9 mouse cellular contexts compared by ENCODE assay signal in genomic region chr9:56864832-56865231, GRCm38 (mm10). TPM values are rescaled to one million over a fixed set of nuclear protein-coding genes. Genes with fewer than 3 reads are reported as not detected.
A peak's percentile ranks its signal among the peaks of the same experiment; 100 is the strongest.
DNase-seq lines count a peak whose midpoint lies in the region; ATAC-seq lines count a peak whose summit lies in the region.
"Had no signal": no experiment of that assay in that cellular context is flagged by ENCODE, and none has a peak within 500 bp of the region (broad histone marks: within the 10 kb centered on the region; RNA-seq: fewer than 3 reads in every experiment).

Cspg4 (plus strand) TSS chr9:56865033.

- DNase-seq in layer of hippocampus, adult 18-20 months (ENCODE audit: low spot score in 2 of 2) = no peak
- no peak for DNase-seq in layer of hippocampus, adult 9-11 months
- DNase-seq in gastrocnemius, postnatal 10 days = peak; percentile 76
- DNase-seq in hindbrain, embryonic 14.5 days (ENCODE audit: low spot score) = no peak
- peak in 1 of 2 experiments; percentile 37 for DNase-seq in left cerebral cortex, postnatal 14 days (ENCODE audit: low spot score in 2 of 2)
- DNase-seq in midbrain, embryonic 10.5 days (ENCODE audit: low spot score) = peak; percentile 57
- peak; percentile 54 for DNase-seq in testis, postnatal 14 days (ENCODE audit: low spot score)
- DNase-seq in B cell, adult 2 months = no peak

- no peak within 1 kb of the TSS for H3K27ac ChIP-seq in hindbrain, embryonic 14.5 days
- H3K27ac ChIP-seq in midbrain, embryonic 10.5 days (replicated peaks) = peak within 1 kb of the TSS; percentile 52; the same call in 1 of the 2 replicates

- 3% methylated on average over 24 of the region's 24 CpGs for WGBS in hindbrain, embryonic 14.5 days
- WGBS in midbrain, embryonic 10.5 days = 3% methylated on average over 24 of the region's 24 CpGs

- peak within 1 kb of the TSS; percentile 12 for H3K4me3 ChIP-seq in hindbrain, embryonic 14.5 days (replicated peaks; ENCODE audit: low read length)
- H3K4me3 ChIP-seq in midbrain, embryonic 10.5 days = peak within 1 kb of the TSS; percentile 50

- no peaks in the 10 kb centered on the region for H3K9me3 ChIP-seq in hindbrain, embryonic 14.5 days (ENCODE audit: control insufficient read depth, low read length)
- H3K9me3 ChIP-seq in midbrain, embryonic 10.5 days (replicated peaks) = no peaks in the 10 kb centered on the region

- H3K9ac ChIP-seq in hindbrain, embryonic 14.5 days = peak within 1 kb of the TSS; percentile 28; the same call in 1 of the 2 replicates

- peaks cover 10% of the 10 kb centered on the region; the same call in 1 of the 2 replicates for H3K4me1 ChIP-seq in hindbrain, embryonic 14.5 days (replicated peaks; ENCODE audit: control insufficient read depth, insufficient read depth, low read length)
- peaks cover 36% of the 10 kb centered on the region for H3K4me1 ChIP-seq in midbrain, embryonic 10.5 days

- H3K27me3 ChIP-seq in hindbrain, embryonic 14.5 days (ENCODE audit: control insufficient read depth, insufficient read depth, low read length) = peaks cover 34% of the 10 kb centered on the region
- peaks cover 58% of the 10 kb centered on the region for H3K27me3 ChIP-seq in midbrain, embryonic 10.5 days (ENCODE audit: low read depth, poor library complexity, severe bottlenecking)

- ATAC-seq in hindbrain, embryonic 14.5 days (ENCODE audit: low FRiP score) = no peak

- no peaks in the 10 kb centered on the region for H3K36me3 ChIP-seq in hindbrain, embryonic 14.5 days (replicated peaks; ENCODE audit: control insufficient read depth, insufficient read depth)
- no peaks in the 10 kb centered on the region for H3K36me3 ChIP-seq in midbrain, embryonic 10.5 days

- H3K4me2 ChIP-seq in hindbrain, embryonic 14.5 days (replicated peaks) = peak within 1 kb of the TSS; percentile 40

- intact Hi-C loops in left cerebral cortex, postnatal 14 days (cut with DNase I) = no loop called here

RNA-seq across cellular contexts. Expression of gene Cspg4, which starts in this region (rescaled TPM):
- total RNA-seq in layer of hippocampus, adult 18-20 months (2021) = 10 to 100 TPM; 13.8 to 17.0 TPM
- 10 to 100 TPM; 22.0 to 31.7 TPM for total RNA-seq in gastrocnemius, postnatal 10 days (2021)
- polyA plus RNA-seq in hindbrain, embryonic 14.5 days (2014; fragmentation: Nextera tagmentation; extraction: Ambion mirVana) = 5.5 and 6.8 TPM in 2 replicates
- 10 to 100 TPM; 21.4 to 25.0 TPM for total RNA-seq in left cerebral cortex, postnatal 14 days (2021)
- polyA plus RNA-seq in midbrain, embryonic 10.5 days (2016; fragmentation: Nextera tagmentation; extraction: Ambion mirVana) = 0.91 and 1.7 TPM in 2 replicates
- total RNA-seq: common myeloid progenitor, adult 5-6 weeks had no signal

Comparison
In these comparisons a context has a peak if more than half of its experiments do, and no peak if none do; other contexts are left out.
1. DNase-seq: peak in gastrocnemius, postnatal 10 days (single experiment), midbrain, embryonic 10.5 days (single experiment) and testis, postnatal 14 days (single experiment); none in layer of hippocampus, adult 18-20 months (0 of 2), layer of hippocampus, adult 9-11 months (single experiment), hindbrain, embryonic 14.5 days (single experiment) and B cell, adult 2 months (0 of 2).